Mouse (Mus musculus) liver, adult (tissue): Measurements from ENCODE around the gene Ltbp4.

Experiments used
- GATA4 ChIP-seq: IDR thresholded peaks from 2 replicates; pipeline ENCODE4 v1.6.1; 2014; ENCODE audit warnings: mild to moderate bottlenecking, low read length; ENCODE audit not compliant: insufficient replicate concordance

The Ltbp4 gene

GRCm38 (mm10) chr7:27274916-27275315 is 62.6 kb downstream of the Ltbp4 start:
- TF ChIP-seq GATA4, result no peak

- no peak for TF ChIP-seq GATA4
These were observed 63.6 kb downstream of the Ltbp4 start for GRCm38 (mm10) chr7:27273739-27274351.

- TF ChIP-seq GATA4, result no peak
These were observed 66.1 kb downstream of the Ltbp4 start for GRCm38 (mm10) chr7:27271423-27271822.

GRCm38 (mm10) chr7:27266515-27267128 is 70.9 kb downstream of the Ltbp4 start:
- no peak for TF ChIP-seq GATA4

GRCm38 (mm10) chr7:27264761-27265160 is 72.7 kb downstream of the Ltbp4 start:
- no peak for TF ChIP-seq GATA4

GRCm38 (mm10) chr7:27261888-27262287 is 75.6 kb downstream of the Ltbp4 start:
- no peak for TF ChIP-seq GATA4

GRCm38 (mm10) chr7:27260856-27261255 is 76.6 kb downstream of the Ltbp4 start:
- no peak for TF ChIP-seq GATA4

GRCm38 (mm10) chr7:27259771-27260170 is 77.7 kb downstream of the Ltbp4 start:
- no peak for TF ChIP-seq GATA4

- TF ChIP-seq GATA4, result no peak
These were observed 78.2 kb downstream of the Ltbp4 start for GRCm38 (mm10) chr7:27259271-27259721.

- no peak for TF ChIP-seq GATA4
These were observed 79.1 kb downstream of the Ltbp4 start, which contains the start of gene Numbl for GRCm38 (mm10) chr7:27258205-27258899. Gene Numbl, plus strand, starts transcription at chr7:27258433.

- TF ChIP-seq GATA4, result no peak
These were observed 79.7 kb downstream of the Ltbp4 start for GRCm38 (mm10) chr7:27257852-27258204.

GRCm38 (mm10) chr7:27257046-27257851 is 80.2 kb downstream of the Ltbp4 start:
- no peak for TF ChIP-seq GATA4

- TF ChIP-seq GATA4, result no peak
These were observed 81.8 kb downstream of the Ltbp4 start for GRCm38 (mm10) chr7:27255721-27256120.
